Mouse (Mus musculus): ENCODE results near the gene Otud7b. TPM values are rescaled to one million over a fixed set of nuclear protein-coding genes. Genes with fewer than 3 reads are reported as not detected.

Otud7b gene
- polyA plus RNA-seq, 1 experiment from 2014 or later, result 13.9 TPM

DNA sequence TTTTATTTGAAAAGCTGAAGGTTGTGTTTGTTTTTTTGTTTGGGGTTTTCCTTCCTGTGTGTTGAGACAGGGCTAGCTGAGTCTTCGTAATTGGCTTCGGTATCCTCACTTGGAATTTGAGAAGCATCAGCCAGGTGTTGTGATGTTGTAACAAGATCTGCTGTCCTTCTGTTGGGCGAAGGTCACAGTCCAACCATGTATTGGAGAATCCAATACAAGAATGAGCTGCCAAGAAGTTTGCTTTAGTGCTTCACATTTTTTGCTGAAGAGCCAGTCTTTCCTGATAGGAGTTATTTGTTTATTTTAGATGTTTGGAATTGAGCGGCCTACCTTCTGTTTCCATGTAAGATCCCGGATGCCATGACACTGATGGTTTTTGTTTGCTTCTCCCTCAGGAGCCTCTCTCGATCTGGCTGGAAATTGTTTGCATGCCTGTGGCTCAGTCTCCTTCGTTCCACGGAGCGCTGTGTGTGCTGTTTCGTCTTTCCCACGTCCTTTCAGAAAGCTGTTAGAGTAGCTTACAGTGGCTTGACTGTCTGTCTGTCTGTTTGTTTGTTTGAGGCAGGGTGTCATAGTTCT lies 29.1 kb downstream of the Otud7b start:
- Histone ChIP-seq H3K27ac (ENCODE audit: low read length) (no peak overlapping the region), H3K4me2 (replicated peaks; ENCODE audit: low read depth, low read length) (no peak overlapping the region), H3K27me3 (ENCODE audit: control insufficient read depth, insufficient read depth, low read length) (no peaks in the 10 kb centered on the region), H3K9ac (replicated peaks; ENCODE audit: low read depth, low read length) (no peak overlapping the region), H3K4me3 (ENCODE audit: low read depth, low read length) (no peak overlapping the region), H3K9me3 (ENCODE audit: control insufficient read depth, low read depth, low read length) (no peaks in the 10 kb centered on the region), H3K4me1 (ENCODE audit: control insufficient read depth, insufficient read depth, low read length) (no peaks in the 10 kb centered on the region), H3K36me3 (ENCODE audit: control insufficient read depth, insufficient read depth, low read length) (no peaks in the 10 kb centered on the region)
- 42% methylated on average over 11 of the region's 11 CpGs for WGBS
- ATAC-seq (ENCODE audit: insufficient number of reproducible peaks, insufficient read depth, low FRiP score, low read depth), result no peak

DNA sequence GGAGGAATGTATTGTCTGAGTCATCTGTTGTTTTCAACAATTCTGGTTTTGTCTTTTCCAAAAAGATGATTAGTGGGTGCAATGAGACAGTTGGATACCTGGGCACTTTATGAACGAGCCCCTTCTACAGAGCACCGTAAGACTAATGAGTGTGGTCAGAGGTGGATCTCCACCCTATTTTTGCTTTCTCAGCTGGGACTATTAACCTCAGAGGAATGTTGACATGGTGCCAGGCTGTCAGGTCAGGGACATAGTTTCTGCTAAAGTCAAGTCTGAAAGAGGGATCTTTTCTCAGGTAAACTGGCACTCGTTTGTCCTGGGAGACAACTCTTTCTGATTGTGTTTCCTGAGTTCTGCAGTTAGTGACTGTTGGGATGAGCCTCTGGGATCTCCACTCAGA lies 30.7 kb downstream of the Otud7b start:
- no peaks in the 10 kb centered on the region for H3K4me1 ChIP-seq (ENCODE audit: control insufficient read depth, insufficient read depth, low read length)
- no peak overlapping the region for H3K27ac ChIP-seq (ENCODE audit: low read length)
- no peak overlapping the region for H3K4me3 ChIP-seq (ENCODE audit: low read depth, low read length)
- H3K4me2 ChIP-seq (replicated peaks; ENCODE audit: low read depth, low read length), result no peak overlapping the region
- no peak overlapping the region for H3K9ac ChIP-seq (replicated peaks; ENCODE audit: low read depth, low read length)
- no peaks in the 10 kb centered on the region for H3K27me3 ChIP-seq (ENCODE audit: control insufficient read depth, insufficient read depth, low read length)
- WGBS, result 60% methylated on average over 3 of the region's 3 CpGs
- H3K36me3 ChIP-seq (ENCODE audit: control insufficient read depth, insufficient read depth, low read length), result peaks cover 7% of the 10 kb centered on the region; the same call in 1 of the 2 replicates
- ATAC-seq (ENCODE audit: insufficient number of reproducible peaks, insufficient read depth, low FRiP score, low read depth), result no peak
- H3K9me3 ChIP-seq (ENCODE audit: control insufficient read depth, low read depth, low read length), result no peaks in the 10 kb centered on the region

DNA sequence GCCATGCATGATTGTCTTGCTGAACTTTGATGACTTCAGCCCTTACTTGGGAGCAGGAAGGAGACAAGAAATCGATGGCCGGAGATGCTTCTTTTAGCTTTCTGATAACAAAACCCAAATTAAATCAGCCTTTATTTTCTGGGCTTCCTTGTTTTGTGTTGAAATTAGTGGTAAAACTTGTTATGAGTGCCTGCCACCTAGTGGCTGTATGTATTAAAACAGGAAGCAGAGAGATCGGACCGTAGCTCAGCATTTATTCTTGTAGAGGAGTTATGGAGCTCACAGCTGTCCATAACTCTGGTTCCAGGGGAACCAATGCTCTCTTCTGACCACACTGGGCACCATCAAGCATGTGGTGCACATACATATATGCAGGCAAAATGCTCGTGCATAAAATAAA lies 43.6 kb downstream of the Otud7b start:
- Histone ChIP-seq H3K9ac (replicated peaks; ENCODE audit: low read depth, low read length) (no peak overlapping the region), H3K4me3 (ENCODE audit: low read depth, low read length) (no peak overlapping the region), H3K27me3 (ENCODE audit: control insufficient read depth, insufficient read depth, low read length) (no peaks in the 10 kb centered on the region), H3K36me3 (ENCODE audit: control insufficient read depth, insufficient read depth, low read length) (peaks cover 45% of the 10 kb centered on the region), H3K9me3 (ENCODE audit: control insufficient read depth, low read depth, low read length) (no peaks in the 10 kb centered on the region), H3K4me2 (replicated peaks; ENCODE audit: low read depth, low read length) (no peak overlapping the region), H3K4me1 (ENCODE audit: control insufficient read depth, insufficient read depth, low read length) (no peaks in the 10 kb centered on the region), H3K27ac (ENCODE audit: low read length) (no peak overlapping the region)
- no peak for ATAC-seq (ENCODE audit: insufficient number of reproducible peaks, insufficient read depth, low FRiP score, low read depth)
- WGBS, result 18% methylated on average over 5 of the region's 5 CpGs

DNA sequence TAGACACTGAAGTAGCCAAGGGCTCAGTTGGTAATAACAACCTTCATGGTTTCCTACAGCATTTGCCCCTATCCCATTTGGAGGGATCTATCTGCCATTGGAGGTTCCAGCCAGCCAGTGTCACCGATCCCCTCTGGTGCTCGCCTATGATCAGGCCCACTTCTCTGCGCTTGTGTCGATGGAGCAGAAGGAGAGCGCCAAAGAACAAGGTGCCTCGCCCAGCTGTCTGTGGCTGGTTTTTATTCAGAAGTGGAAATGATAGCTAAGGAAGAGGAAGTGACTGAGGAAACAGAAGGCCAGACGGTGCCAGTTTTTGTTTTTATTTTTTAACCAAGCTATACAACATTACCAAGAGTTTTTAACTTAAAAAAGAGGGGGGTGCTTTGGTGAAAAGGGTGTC lies 47.5 kb downstream of the Otud7b start:
- 86% methylated on average over 7 of the region's 7 CpGs for WGBS
- no peak for ATAC-seq (ENCODE audit: insufficient number of reproducible peaks, insufficient read depth, low FRiP score, low read depth)
- peaks cover 46% of the 10 kb centered on the region for H3K36me3 ChIP-seq (ENCODE audit: control insufficient read depth, insufficient read depth, low read length)

GRCm38 (mm10) chr3:96152611-96153010 lies 48.3 kb downstream of the Otud7b start:
- Histone ChIP-seq H3K9me3 (ENCODE audit: control insufficient read depth, low read depth, low read length) (no peaks in the 10 kb centered on the region), H3K27me3 (ENCODE audit: control insufficient read depth, insufficient read depth, low read length) (no peaks in the 10 kb centered on the region), H3K27ac (ENCODE audit: low read length) (no peak overlapping the region), H3K4me1 (ENCODE audit: control insufficient read depth, insufficient read depth, low read length) (no peaks in the 10 kb centered on the region), H3K9ac (replicated peaks; ENCODE audit: low read depth, low read length) (no peak overlapping the region), H3K4me3 (ENCODE audit: low read depth, low read length) (no peak overlapping the region), H3K4me2 (replicated peaks; ENCODE audit: low read depth, low read length) (no peak overlapping the region), H3K36me3 (ENCODE audit: control insufficient read depth, insufficient read depth, low read length) (peaks cover 46% of the 10 kb centered on the region)
- ATAC-seq (ENCODE audit: insufficient number of reproducible peaks, insufficient read depth, low FRiP score, low read depth), result no peak
- WGBS, result 92% methylated on average over 5 of the region's 5 CpGs

More for the DNA sequence above, 47.5 kb downstream of the Otud7b start:
- Histone ChIP-seq H3K27ac (ENCODE audit: low read length) (no peak overlapping the region), H3K4me2 (replicated peaks; ENCODE audit: low read depth, low read length) (no peak overlapping the region), H3K4me3 (ENCODE audit: low read depth, low read length) (no peak overlapping the region), H3K4me1 (ENCODE audit: control insufficient read depth, insufficient read depth, low read length) (no peaks in the 10 kb centered on the region), H3K9ac (replicated peaks; ENCODE audit: low read depth, low read length) (no peak overlapping the region), H3K27me3 (ENCODE audit: control insufficient read depth, insufficient read depth, low read length) (no peaks in the 10 kb centered on the region), H3K9me3 (ENCODE audit: control insufficient read depth, low read depth, low read length) (no peaks in the 10 kb centered on the region)

DNA sequence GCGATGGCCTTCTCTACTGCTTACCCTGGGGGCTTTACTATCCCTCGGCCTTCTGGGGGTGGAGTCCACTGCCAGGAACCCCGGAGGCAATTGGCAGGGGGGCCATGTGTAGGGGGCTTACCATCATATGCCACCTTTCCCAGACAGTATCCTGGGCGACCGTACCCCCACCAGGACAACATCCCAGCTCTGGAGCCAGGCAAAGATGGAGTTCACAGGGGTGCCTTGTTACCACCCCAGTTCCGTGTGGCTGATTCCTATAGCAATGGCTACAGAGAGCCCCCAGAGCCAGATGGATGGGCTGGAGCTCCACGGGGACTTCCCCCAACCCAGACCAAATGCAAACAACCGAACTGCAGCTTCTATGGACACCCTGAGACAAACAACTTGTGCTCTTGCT lies 51.2 kb downstream of the Otud7b start:
- Histone ChIP-seq H3K27me3 (ENCODE audit: control insufficient read depth, insufficient read depth, low read length) (no peaks in the 10 kb centered on the region), H3K36me3 (ENCODE audit: control insufficient read depth, insufficient read depth, low read length) (peaks cover 44% of the 10 kb centered on the region), H3K4me3 (ENCODE audit: low read depth, low read length) (no peak overlapping the region), H3K4me2 (replicated peaks; ENCODE audit: low read depth, low read length) (no peak overlapping the region), H3K4me1 (ENCODE audit: control insufficient read depth, insufficient read depth, low read length) (peaks cover 9% of the 10 kb centered on the region), H3K27ac (ENCODE audit: low read length) (no peak overlapping the region), H3K9me3 (ENCODE audit: control insufficient read depth, low read depth, low read length) (no peaks in the 10 kb centered on the region), H3K9ac (replicated peaks; ENCODE audit: low read depth, low read length) (no peak overlapping the region)
- 80% methylated on average over 8 of the region's 8 CpGs for WGBS
- ATAC-seq (ENCODE audit: insufficient number of reproducible peaks, insufficient read depth, low FRiP score, low read depth), result no peak

DNA sequence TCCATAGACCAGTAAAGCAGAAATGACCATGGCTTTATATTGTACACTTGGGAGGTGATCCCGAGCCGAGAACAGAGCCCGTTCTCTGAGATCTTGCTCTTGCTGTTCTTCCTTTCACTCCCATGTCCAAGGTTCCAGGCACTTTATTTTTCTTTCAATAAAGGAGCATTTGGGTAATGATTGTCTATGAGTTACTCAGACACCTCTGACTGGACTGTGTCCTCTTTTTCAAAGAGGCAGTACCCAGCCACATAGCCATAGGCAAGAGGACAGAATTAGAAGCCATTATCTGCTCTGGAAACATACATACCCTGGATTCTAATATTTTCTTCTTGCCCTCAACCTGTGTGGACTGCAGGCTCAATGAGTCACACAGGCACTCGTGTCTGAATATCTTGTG lies 55.5 kb downstream of the Otud7b start:
- no peaks in the 10 kb centered on the region for H3K27me3 ChIP-seq (ENCODE audit: control insufficient read depth, insufficient read depth, low read length)
- 69% methylated on average over 4 of the region's 4 CpGs for WGBS
- H3K4me3 ChIP-seq (ENCODE audit: low read depth, low read length), result no peak overlapping the region
- H3K4me2 ChIP-seq (replicated peaks; ENCODE audit: low read depth, low read length), result peak overlapping the region; percentile 92
- peaks cover 21% of the 10 kb centered on the region for H3K4me1 ChIP-seq (ENCODE audit: control insufficient read depth, insufficient read depth, low read length)
- H3K27ac ChIP-seq (ENCODE audit: low read length), result peak overlapping the region; percentile 85
- H3K36me3 ChIP-seq (ENCODE audit: control insufficient read depth, insufficient read depth, low read length), result peaks cover 4% of the 10 kb centered on the region
- H3K9me3 ChIP-seq (ENCODE audit: control insufficient read depth, low read depth, low read length), result no peaks in the 10 kb centered on the region
- no peak for ATAC-seq (ENCODE audit: insufficient number of reproducible peaks, insufficient read depth, low FRiP score, low read depth)
- no peak overlapping the region for H3K9ac ChIP-seq (replicated peaks; ENCODE audit: low read depth, low read length)

DNA sequence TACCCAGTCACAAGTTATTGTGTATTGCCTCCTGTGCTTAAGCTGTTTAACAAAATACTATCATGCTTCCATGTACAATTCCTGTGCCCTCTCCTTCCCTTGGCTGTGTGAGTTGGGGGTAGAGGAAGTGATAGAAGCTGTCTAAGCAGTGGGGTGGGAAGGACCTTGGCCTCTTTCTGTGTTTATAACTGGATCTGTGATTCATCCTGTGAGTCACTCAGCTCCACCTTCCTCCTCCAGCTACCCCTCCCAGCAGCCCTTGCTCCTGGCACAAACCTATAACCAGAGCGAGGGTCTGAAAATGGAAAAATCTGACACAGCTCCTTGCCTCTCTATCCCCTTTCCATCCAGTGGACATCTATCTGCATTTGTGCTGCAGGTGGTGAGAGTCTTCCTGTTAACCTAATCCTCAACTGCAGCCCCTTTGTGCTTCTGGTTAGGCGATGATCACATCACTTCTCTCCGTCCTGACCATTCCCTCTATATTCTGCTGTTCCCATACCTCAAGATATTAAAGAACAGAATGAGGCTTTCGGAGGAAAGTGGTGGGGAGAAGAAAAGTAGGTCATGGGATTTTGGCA lies 56.0 kb downstream of the Otud7b start:
- peak; percentile 70 for ATAC-seq (ENCODE audit: insufficient number of reproducible peaks, insufficient read depth, low FRiP score, low read depth)
- H3K9me3 ChIP-seq (ENCODE audit: control insufficient read depth, low read depth, low read length), result no peaks in the 10 kb centered on the region
- H3K4me2 ChIP-seq (replicated peaks; ENCODE audit: low read depth, low read length), result peak overlapping the region; percentile 92
- no peaks in the 10 kb centered on the region; the same call in 1 of the 2 replicates for H3K36me3 ChIP-seq (ENCODE audit: control insufficient read depth, insufficient read depth, low read length)
- H3K4me3 ChIP-seq (ENCODE audit: low read depth, low read length), result peak overlapping the region; percentile 49; the same call in 1 of the 2 replicates
- H3K27me3 ChIP-seq (ENCODE audit: control insufficient read depth, insufficient read depth, low read length), result no peaks in the 10 kb centered on the region
- no peak overlapping the region for H3K9ac ChIP-seq (replicated peaks; ENCODE audit: low read depth, low read length)
- H3K27ac ChIP-seq (ENCODE audit: low read length), result peak overlapping the region; percentile 85
- WGBS, result 32% methylated on average over 4 of the region's 4 CpGs
- peaks cover 21% of the 10 kb centered on the region for H3K4me1 ChIP-seq (ENCODE audit: control insufficient read depth, insufficient read depth, low read length)

All from stomach, embryonic 14.5 days (tissue).